Mouse (Mus musculus): ENCODE results near the gene Hes5. TPM values are rescaled to one million over a fixed set of nuclear protein-coding genes. Genes with fewer than 3 reads are reported as not detected.

The Hes5 gene
- polyA plus RNA-seq, 1 experiment from 2014 or later, result 0.24 TPM

- H3K9me3 ChIP-seq (ENCODE audit: control insufficient read depth, low read length), result no peaks in the 10 kb centered on the region
- 51% methylated on average over 10 of the region's 10 CpGs for WGBS
- H3K4me2 ChIP-seq (ENCODE audit: low read length), result no peak overlapping the region
- no peak overlapping the region for H3K9ac ChIP-seq (ENCODE audit: low read length)
- no peaks in the 10 kb centered on the region for H3K27me3 ChIP-seq (ENCODE audit: control insufficient read depth, insufficient read depth, low read length)
- no peaks in the 10 kb centered on the region for H3K36me3 ChIP-seq (ENCODE audit: control insufficient read depth, insufficient read depth, low read length)
- no peak overlapping the region for H3K27ac ChIP-seq (replicated peaks in 1 of 2; ENCODE audit: control insufficient read depth in 1 of 2, insufficient read depth in 1 of 2, low read depth in 2 of 2, low read length in 2 of 2)
- H3K4me1 ChIP-seq (ENCODE audit: control insufficient read depth in 2 of 2, insufficient read depth in 2 of 2, low read length in 2 of 2), result no peaks in the 10 kb centered on the region
- H3K4me3 ChIP-seq (ENCODE audit: control insufficient read depth in 1 of 2, insufficient read depth in 1 of 2, low read depth in 1 of 2, low read length in 2 of 2), result no peak overlapping the region
- ATAC-seq (ENCODE audit: insufficient number of reproducible peaks, insufficient read depth, low FRiP score, low read depth), result no peak
These were observed 45.6 kb downstream of the Hes5 start for GRCm38 (mm10) chr4:155006296-155006695.

DNA sequence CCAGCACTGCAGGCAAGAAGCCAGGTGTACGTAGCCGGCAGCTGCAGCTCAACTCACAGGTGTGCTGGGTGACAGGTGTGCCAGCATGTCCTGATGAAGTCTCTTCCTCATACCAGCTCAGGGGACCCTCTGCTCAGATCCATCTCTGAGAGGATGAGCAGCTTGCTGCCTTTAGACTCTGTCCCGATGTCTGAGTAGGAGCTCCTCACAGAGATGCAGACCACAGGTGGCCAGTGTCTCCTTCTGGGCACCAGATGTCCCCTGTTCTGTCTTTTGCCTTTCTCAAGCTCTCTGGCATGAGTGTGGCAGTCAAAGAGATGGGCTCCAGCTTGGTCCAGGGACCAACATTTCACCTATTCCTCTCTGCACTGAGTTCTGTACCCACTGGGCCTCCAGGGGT lies 46.9 kb downstream of the Hes5 start:
- no peak for ATAC-seq (ENCODE audit: insufficient number of reproducible peaks, insufficient read depth, low FRiP score, low read depth)
- 78% methylated on average over 3 of the region's 3 CpGs for WGBS
- Histone ChIP-seq H3K27me3 (ENCODE audit: control insufficient read depth, insufficient read depth, low read length) (no peaks in the 10 kb centered on the region), H3K4me3 (ENCODE audit: control insufficient read depth in 1 of 2, insufficient read depth in 1 of 2, low read depth in 1 of 2, low read length in 2 of 2) (no peak overlapping the region), H3K4me2 (ENCODE audit: low read length) (no peak overlapping the region), H3K27ac (replicated peaks in 1 of 2; ENCODE audit: control insufficient read depth in 1 of 2, insufficient read depth in 1 of 2, low read depth in 2 of 2, low read length in 2 of 2) (no peak overlapping the region), H3K9me3 (ENCODE audit: control insufficient read depth, low read length) (no peaks in the 10 kb centered on the region), H3K36me3 (ENCODE audit: control insufficient read depth, insufficient read depth, low read length) (no peaks in the 10 kb centered on the region), H3K9ac (ENCODE audit: low read length) (no peak overlapping the region), H3K4me1 (ENCODE audit: control insufficient read depth in 2 of 2, insufficient read depth in 2 of 2, low read length in 2 of 2) (no peaks in the 10 kb centered on the region)

DNA sequence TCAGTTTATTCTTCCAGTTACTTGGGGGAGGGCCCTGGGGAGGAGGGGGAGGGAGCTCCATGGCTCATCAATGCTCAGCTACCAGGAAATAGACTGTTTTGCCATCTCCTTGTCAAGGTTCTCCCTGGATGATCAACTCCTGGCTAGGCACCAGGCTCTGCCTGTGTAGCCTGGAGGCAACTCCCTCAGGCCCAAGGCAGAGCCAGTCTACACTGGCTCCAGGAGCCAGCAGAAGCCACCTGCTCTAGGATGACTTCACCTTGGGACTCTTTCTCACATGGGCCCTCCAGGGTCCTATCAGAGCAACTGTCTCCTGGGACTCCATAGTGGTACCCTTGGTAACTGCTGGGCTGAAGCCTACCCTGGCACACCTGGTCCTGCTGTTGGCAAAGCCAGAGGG lies 47.4 kb downstream of the Hes5 start:
- H3K4me3 ChIP-seq (ENCODE audit: control insufficient read depth in 1 of 2, insufficient read depth in 1 of 2, low read depth in 1 of 2, low read length in 2 of 2), result no peak overlapping the region
- H3K4me2 ChIP-seq (ENCODE audit: low read length), result no peak overlapping the region
- 0 out of 2 replicates have a peak, but pooled peaks cover 1% of the 10 kb centered on the region for H3K27me3 ChIP-seq (ENCODE audit: control insufficient read depth, insufficient read depth, low read length)
- no peak for ATAC-seq (ENCODE audit: insufficient number of reproducible peaks, insufficient read depth, low FRiP score, low read depth)
- no peaks in the 10 kb centered on the region for H3K4me1 ChIP-seq (ENCODE audit: control insufficient read depth in 2 of 2, insufficient read depth in 2 of 2, low read length in 2 of 2)
- H3K36me3 ChIP-seq (ENCODE audit: control insufficient read depth, insufficient read depth, low read length), result no peaks in the 10 kb centered on the region
- no peaks in the 10 kb centered on the region for H3K9me3 ChIP-seq (ENCODE audit: control insufficient read depth, low read length)
- H3K9ac ChIP-seq (ENCODE audit: low read length), result no peak overlapping the region
- no peak overlapping the region for H3K27ac ChIP-seq (replicated peaks in 1 of 2; ENCODE audit: control insufficient read depth in 1 of 2, insufficient read depth in 1 of 2, low read depth in 2 of 2, low read length in 2 of 2)

DNA sequence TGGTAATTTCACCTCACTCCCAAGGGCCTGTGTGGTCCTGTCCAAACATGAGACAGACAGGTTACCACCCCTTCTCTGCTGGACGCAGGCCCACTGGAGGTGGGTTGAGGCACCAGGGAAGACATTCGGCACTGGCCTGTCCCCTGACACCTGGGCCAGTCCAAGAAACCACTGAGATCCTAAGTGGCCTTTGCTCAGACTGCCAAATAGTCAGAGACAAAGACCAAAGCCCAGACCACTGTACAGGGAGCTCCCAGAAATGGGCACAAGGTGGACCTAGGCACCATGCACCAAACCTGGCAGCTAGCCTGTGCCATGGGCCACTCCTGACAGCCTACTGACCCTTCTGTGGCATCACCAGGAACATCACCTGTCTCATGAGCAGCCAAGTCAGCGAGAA lies 48.5 kb downstream of the Hes5 start:
- Histone ChIP-seq H3K9ac (ENCODE audit: low read length) (no peak overlapping the region), H3K36me3 (ENCODE audit: control insufficient read depth, insufficient read depth, low read length) (no peaks in the 10 kb centered on the region), H3K27me3 (ENCODE audit: control insufficient read depth, insufficient read depth, low read length) (peaks cover 7% of the 10 kb centered on the region; the same call in 1 of the 2 replicates), H3K4me1 (ENCODE audit: control insufficient read depth in 2 of 2, insufficient read depth in 2 of 2, low read length in 2 of 2) (no peaks in the 10 kb centered on the region), H3K4me2 (ENCODE audit: low read length) (no peak overlapping the region), H3K27ac (replicated peaks in 1 of 2; ENCODE audit: control insufficient read depth in 1 of 2, insufficient read depth in 1 of 2, low read depth in 2 of 2, low read length in 2 of 2) (no peak overlapping the region), H3K9me3 (ENCODE audit: control insufficient read depth, low read length) (no peaks in the 10 kb centered on the region), H3K4me3 (ENCODE audit: control insufficient read depth in 1 of 2, insufficient read depth in 1 of 2, low read depth in 1 of 2, low read length in 2 of 2) (no peak overlapping the region)
- WGBS, result 69% methylated on average over 3 of the region's 3 CpGs
- no peak for ATAC-seq (ENCODE audit: insufficient number of reproducible peaks, insufficient read depth, low FRiP score, low read depth)

- no peaks in the 10 kb centered on the region for H3K4me1 ChIP-seq (ENCODE audit: control insufficient read depth in 2 of 2, insufficient read depth in 2 of 2, low read length in 2 of 2)
- ATAC-seq (ENCODE audit: insufficient number of reproducible peaks, insufficient read depth, low FRiP score, low read depth), result no peak
- H3K4me3 ChIP-seq (ENCODE audit: control insufficient read depth in 1 of 2, insufficient read depth in 1 of 2, low read depth in 1 of 2, low read length in 2 of 2), result no peak overlapping the region
- 73% methylated on average over 5 of the region's 5 CpGs for WGBS
- no peaks in the 10 kb centered on the region for H3K36me3 ChIP-seq (ENCODE audit: control insufficient read depth, insufficient read depth, low read length)
- no peaks in the 10 kb centered on the region for H3K9me3 ChIP-seq (ENCODE audit: control insufficient read depth, low read length)
- H3K27me3 ChIP-seq (ENCODE audit: control insufficient read depth, insufficient read depth, low read length), result peaks cover 9% of the 10 kb centered on the region; the same call in 1 of the 2 replicates
- no peak overlapping the region for H3K4me2 ChIP-seq (ENCODE audit: low read length)
- H3K9ac ChIP-seq (ENCODE audit: low read length), result no peak overlapping the region
- H3K27ac ChIP-seq (replicated peaks in 1 of 2; ENCODE audit: control insufficient read depth in 1 of 2, insufficient read depth in 1 of 2, low read depth in 2 of 2, low read length in 2 of 2), result no peak overlapping the region
These were observed 50.1 kb downstream of the Hes5 start for GRCm38 (mm10) chr4:155010870-155011269.

DNA sequence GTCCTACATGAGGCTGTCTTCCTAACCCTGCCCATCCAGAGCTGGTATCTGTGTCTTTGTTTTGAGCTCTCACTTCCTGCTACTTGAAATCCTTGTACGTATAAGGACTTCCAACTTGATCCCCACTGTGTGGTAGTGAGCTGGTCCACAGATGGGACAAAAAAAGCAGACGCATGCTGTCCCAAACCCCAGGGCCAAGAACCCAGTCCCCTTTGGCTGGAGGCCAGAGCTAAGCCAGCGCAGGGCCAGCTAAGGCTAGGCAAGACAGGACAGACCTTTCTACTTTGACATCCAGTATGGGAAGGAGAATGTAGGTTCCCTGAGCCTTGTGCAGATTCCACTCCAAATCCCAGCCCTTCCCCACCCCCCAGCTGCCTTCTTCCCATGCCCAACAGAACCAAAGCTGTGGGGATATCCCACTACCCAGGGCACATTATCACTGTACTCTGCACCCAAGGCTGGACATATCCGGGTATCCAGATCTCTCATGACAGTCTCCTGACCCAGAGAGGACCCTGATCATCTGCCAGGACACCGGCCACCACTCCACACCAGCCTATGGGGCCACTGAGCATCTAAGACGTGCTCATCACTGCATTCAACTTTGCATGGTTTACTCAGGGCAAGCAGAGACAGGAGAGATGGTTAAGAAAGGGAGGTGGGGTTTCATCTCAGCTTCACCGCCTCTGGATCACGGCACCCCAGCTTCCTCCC lies 50.7 kb downstream of the Hes5 start:
- Histone ChIP-seq H3K27me3 (ENCODE audit: control insufficient read depth, insufficient read depth, low read length) (peaks cover 9% of the 10 kb centered on the region; the same call in 1 of the 2 replicates), H3K27ac (replicated peaks in 1 of 2; ENCODE audit: control insufficient read depth in 1 of 2, insufficient read depth in 1 of 2, low read depth in 2 of 2, low read length in 2 of 2) (no peak overlapping the region), H3K4me2 (ENCODE audit: low read length) (no peak overlapping the region), H3K36me3 (ENCODE audit: control insufficient read depth, insufficient read depth, low read length) (no peaks in the 10 kb centered on the region), H3K4me1 (ENCODE audit: control insufficient read depth in 2 of 2, insufficient read depth in 2 of 2, low read length in 2 of 2) (no peaks in the 10 kb centered on the region), H3K4me3 (ENCODE audit: control insufficient read depth in 1 of 2, insufficient read depth in 1 of 2, low read depth in 1 of 2, low read length in 2 of 2) (no peak overlapping the region), H3K9me3 (ENCODE audit: control insufficient read depth, low read length) (no peaks in the 10 kb centered on the region), H3K9ac (ENCODE audit: low read length) (no peak overlapping the region)
- 67% methylated on average over 8 of the region's 8 CpGs for WGBS
- no peak for ATAC-seq (ENCODE audit: insufficient number of reproducible peaks, insufficient read depth, low FRiP score, low read depth)

Other genes starting within 250 kb of the Hes5 start
- 0.22 and 0.27 TPM in 2 replicates for gene Ttc34, start 123.5 kb upstream of the Hes5 start, polyA plus RNA-seq (2014; fragmentation: Nextera tagmentation; extraction: Ambion mirVana)
- 0.22 and 0.71 TPM in 2 replicates for gene Mmel1, start 91.3 kb upstream of the Hes5 start, polyA plus RNA-seq (2014; fragmentation: Nextera tagmentation; extraction: Ambion mirVana)
- gene Fam213b, start 61.8 kb upstream of the Hes5 start, polyA plus RNA-seq (2014; fragmentation: Nextera tagmentation; extraction: Ambion mirVana), result 52.1 and 56.8 TPM in 2 replicates
- gene Tnfrsf14, start 32.4 kb upstream of the Hes5 start, polyA plus RNA-seq (2014; fragmentation: Nextera tagmentation; extraction: Ambion mirVana), result 0.46 and 1.2 TPM in 2 replicates
- 41.4 and 42.1 TPM in 2 replicates for gene Pank4, start 3.2 kb downstream of the Hes5 start, polyA plus RNA-seq (2014; fragmentation: Nextera tagmentation; extraction: Ambion mirVana)
- gene Plch2, start 95.9 kb downstream of the Hes5 start, polyA plus RNA-seq (2014; fragmentation: Nextera tagmentation; extraction: Ambion mirVana), result 0.16 and 0.22 TPM in 2 replicates
- 5.6 and 7.7 TPM in 2 replicates for gene Pex10, start 106.1 kb downstream of the Hes5 start, polyA plus RNA-seq (2014; fragmentation: Nextera tagmentation; extraction: Ambion mirVana)
- 131 and 141 TPM in 2 replicates for gene Rer1, start 125.5 kb downstream of the Hes5 start, polyA plus RNA-seq (2014; fragmentation: Nextera tagmentation; extraction: Ambion mirVana)
- gene Morn1, start 125.7 kb downstream of the Hes5 start, polyA plus RNA-seq (2014; fragmentation: Nextera tagmentation; extraction: Ambion mirVana), result 2.5 and 3.0 TPM in 2 replicates

Data from heart, embryonic 14.5 days (tissue).